Mouse (Mus musculus) cerebellum, adult 18-20 months (tissue): ENCODE data around the gene Olfml2b.

Experiments used
- DNase-seq, 2 experiments: peaks; one replicate each; pipeline ENCODE4 v3.0.0; 2021

Gene Olfml2b

DNA sequence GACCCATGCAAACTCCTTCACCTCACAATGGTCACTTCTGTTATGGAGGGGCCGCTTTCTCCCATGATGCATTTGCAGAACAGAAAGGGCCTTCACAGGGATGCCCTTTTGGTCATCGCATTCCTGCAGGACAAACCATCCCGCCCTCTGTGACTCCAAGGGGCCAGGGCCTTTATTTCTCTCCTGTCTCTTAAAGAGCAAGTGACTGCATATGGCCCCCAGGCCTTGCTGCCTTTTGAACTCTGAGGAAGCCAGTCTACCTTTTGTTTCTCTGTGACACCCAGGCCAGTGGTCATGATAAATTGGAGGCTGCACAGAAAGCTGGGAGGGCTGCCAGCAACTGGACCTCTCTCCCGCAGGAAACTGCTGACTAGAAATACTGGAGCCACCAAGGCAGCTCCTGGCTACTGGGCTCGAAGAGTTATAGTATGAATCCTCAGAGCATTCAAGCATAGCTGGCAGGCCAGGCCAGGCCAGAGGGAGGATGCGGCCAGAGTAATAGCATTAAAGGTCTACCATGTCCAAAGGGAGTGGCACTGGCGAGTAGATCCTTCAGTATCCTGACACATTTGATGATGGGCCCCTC lies 53.5 kb downstream of the Olfml2b start:
- DNase-seq: no peak

DNA sequence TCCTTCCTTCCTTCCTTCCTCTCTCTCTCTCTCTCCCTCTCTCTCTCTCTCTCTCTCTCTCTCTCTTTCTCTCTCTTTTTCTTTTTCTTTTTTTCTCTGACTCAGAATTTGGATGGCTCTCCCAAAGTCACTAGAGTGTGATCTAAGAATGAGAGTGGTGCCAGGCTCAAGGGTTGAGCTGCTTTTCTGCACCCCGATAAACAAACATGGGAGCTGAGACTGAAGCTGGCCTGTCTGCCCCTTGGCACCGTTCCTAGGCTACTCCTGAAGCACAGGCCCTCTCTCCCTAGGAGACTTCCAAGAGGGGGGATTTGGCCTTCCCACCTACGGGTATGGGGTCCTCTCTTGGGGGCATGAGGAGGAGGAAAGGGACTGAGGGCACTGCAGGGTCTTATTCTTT lies 54.4 kb downstream of the Olfml2b start:
- DNase-seq: no peak

GRCm38 (mm10) chr1:170699553-170699952 lies 55.2 kb downstream of the Olfml2b start:
- no peak for DNase-seq

DNA sequence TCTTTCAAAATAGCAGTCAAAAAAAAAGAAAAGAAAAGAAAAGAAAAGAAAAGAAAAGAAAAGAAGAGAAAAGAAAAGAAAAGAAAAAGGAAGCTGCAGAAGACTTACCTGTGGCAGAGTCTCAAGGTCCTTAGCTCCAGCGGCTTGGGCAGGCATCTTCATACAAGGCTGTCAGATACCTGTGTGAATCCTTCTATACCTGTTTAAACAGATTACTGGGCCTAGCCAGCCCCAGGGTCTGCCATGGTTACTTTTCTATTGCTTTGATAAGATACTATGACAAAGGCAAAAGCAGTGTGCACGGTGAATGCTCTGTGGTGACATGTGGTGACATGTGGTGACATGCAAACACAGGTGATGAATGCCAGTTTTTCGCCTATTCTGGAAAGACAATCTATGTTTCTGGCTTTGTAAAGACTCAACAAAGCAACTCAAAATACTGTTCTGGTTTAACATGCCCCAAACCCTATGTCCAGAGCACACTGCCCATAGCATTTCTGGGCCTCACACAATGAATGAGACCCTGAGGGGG lies 56.2 kb downstream of the Olfml2b start:
- DNase-seq: no peak

DNA sequence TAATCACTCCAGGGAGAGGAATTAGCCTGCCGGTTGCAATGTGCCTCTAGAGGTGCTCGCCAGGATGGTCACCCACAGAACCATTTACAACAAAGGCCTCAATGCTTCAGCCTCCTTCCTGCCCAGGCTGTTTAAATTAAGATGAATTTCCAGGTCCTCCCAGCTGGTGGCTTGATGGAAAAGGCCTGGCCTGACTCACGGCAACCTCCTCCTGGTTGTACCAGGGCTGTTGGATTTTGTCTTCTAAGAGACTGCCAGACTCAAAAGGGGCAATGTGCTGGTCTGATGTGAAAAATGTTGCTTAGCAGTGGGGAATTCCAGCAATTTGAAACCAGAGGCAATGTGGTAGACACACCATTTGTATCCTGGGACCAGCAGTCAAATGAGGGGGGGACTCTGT lies 56.8 kb downstream of the Olfml2b start:
- no peak for DNase-seq

DNA sequence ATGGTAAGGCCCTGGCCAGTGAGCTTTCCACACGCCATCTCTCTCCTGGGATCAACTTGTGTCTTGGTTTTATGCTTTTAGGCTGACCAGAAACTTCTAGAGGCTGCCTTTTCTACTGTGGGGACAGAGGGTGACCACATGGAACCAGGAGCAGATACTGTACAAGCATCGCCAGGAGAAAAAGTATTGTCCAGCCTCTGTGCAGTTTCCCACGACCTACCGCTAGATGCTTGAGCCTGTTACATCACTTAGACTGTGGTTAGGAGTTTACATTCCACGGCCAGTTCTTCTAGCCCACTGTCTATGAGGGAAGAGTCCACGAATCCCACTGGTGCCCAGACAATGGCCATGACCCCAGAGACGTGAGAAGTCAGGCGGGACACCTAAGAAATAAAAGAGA lies 57.2 kb downstream of the Olfml2b start:
- DNase-seq: no peak

DNA sequence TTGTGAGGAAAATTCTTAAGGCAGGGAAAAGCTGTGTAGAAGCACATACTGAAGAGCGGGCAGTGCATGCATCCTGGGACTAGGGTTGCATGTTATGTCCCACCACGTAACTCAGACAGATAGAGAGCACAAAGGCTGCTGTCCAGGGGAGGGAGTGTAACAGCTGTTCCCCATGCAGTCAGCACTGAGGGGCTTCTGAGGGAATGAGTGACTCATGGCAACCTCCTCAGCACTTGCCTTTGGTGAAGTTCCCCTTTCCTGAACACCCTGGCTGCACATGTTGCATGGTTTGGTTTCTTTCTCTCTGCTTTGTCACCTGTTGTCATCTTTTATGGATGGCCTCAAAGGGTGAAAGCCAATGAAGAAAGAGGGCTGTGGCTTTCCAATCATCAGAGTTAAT lies 57.9 kb downstream of the Olfml2b start:
- no peak for DNase-seq

GRCm38 (mm10) chr1:170702958-170703357 lies 58.6 kb downstream of the Olfml2b start:
- no peak for DNase-seq

GRCm38 (mm10) chr1:170704103-170704502 lies 59.8 kb downstream of the Olfml2b start:
- DNase-seq: no peak

DNA sequence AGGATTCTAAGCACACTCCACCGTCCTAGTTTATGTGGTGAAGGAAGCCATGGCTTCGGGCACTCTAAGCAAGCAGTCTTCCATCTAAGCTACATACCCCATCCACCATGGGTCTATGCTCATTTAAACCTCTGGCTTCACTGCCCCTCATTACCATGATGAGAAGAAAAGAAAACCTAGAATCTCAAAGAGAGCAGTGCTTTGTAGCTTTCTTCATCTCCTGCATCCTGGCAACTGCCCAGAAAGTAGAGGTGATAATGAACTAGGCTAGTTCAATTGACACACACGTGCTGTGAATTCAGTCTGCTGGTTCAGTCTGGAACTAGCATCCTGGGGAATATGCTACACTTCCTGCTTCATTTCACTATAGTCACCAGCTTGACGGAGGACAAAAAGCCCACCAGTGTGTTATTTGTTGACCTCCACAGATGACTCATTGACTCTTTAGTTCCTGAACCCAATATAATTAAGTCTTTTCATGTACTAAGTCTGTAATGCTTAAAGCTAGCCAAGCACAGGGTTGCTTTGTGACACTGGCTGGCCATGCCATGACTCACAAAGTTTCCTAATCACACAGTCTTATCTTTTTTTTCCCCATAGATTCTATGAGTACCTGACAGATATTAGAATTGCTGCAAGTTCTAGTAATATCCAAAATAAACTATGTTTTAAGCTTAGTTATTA lies 60.7 kb downstream of the Olfml2b start:
- no peak for DNase-seq

- no peak for DNase-seq
Observed at GRCm38 (mm10) chr1:170706046-170706445, 61.7 kb downstream of the Olfml2b start.

- DNase-seq: no peak
Observed at GRCm38 (mm10) chr1:170709034-170709433, 64.7 kb downstream of the Olfml2b start.

DNA sequence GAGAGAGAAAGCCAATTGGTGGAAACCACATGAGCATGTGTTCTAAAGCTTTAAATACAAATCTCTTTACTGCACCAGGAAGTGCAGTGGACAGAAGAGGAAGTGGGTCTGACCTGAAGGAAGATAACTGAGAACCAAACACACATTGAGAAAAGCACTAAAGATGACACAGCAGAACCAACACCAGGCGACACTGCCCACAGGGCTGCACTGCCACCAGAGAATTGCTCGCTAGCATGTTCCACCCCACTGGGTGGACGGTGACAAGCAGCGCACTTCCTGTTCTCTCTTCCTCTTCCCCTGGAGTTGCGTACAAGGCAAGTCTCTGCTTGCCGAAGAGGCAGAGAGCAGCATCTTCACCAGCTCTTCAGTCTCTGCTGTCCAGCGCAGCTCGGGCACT lies 65.1 kb downstream of the Olfml2b start:
- DNase-seq: no peak

- DNase-seq: no peak
Observed at GRCm38 (mm10) chr1:170709969-170710368, 65.6 kb downstream of the Olfml2b start.

GRCm38 (mm10) chr1:170711731-170712130 lies 67.4 kb downstream of the Olfml2b start:
- DNase-seq: no peak

GRCm38 (mm10) chr1:170717241-170717828 lies 73.0 kb downstream of the Olfml2b start:
- DNase-seq: no peak

DNA sequence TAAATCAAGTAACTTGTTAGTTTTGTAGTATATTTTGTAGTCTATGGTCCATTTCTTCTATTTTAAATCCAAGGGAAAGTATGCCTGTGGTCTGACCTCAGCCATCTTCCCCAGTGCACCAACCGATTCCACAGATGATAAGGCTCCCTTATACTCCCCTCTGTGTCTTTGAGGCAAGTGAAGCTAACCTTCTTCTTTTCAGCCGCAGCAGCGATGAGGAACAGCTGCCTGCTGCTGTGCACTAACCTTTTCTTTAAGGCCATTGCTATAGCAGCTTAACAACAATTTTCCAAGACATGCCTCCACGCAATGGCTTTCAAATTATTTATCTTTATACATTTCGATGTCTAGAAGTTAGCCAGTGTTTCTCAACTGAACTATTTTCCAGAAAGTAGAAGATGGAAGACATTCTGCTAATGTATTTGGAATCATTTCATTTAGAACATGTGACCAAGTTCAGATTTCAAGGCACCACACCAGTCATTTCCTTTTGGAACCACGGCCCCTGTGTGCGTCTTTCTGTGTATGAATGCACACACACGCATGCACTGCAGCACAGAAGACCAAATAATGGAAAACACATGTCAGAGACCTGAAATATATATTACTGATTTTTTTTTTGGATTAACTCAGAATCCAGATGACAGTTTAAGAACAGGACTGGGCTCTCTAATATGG lies 73.9 kb downstream of the Olfml2b start:
- DNase-seq: no peak

DNA sequence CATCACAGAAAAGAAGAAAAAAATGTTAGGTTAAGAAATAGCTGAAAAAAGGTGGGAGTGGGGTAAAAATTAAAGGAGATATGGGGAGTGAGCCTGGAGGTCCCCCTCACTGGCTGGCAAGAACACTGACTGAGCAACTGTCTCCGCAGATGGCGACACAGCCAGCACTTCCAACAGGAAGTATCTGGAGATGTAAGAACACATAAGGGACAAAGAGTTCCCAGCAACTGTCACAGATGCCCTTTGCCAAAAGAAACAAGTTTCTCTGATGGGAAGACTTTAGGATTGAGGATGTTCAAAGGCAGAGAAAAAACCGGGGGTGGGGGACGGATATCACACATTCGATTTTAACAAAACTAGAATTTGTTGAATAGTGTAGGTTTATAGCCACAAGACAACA lies 77.2 kb downstream of the Olfml2b start:
- no peak for DNase-seq

DNA sequence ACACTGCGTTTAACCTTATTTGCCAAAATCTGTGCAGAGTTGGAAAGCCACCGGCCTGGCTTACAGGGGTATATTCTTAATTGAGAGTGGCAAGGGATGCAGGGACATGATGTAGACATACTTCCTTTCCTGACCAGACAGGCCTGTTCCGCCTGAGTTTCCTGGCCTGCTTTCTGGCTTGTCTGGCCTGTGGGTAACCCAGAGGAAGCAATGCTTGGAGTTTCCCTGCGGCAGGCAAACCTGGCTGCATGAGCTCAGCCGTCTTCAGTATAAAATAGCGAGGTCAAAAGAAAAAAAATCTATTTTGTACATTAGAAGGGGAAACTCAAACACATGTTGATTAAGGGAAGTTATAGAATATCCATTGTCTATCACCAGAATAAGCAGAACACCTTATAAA lies 84.2 kb downstream of the Olfml2b start:
- peak; percentile 10 to 22 for DNase-seq

- DNase-seq: no peak
Observed at GRCm38 (mm10) chr1:170729267-170729962, 85.1 kb downstream of the Olfml2b start.

DNA sequence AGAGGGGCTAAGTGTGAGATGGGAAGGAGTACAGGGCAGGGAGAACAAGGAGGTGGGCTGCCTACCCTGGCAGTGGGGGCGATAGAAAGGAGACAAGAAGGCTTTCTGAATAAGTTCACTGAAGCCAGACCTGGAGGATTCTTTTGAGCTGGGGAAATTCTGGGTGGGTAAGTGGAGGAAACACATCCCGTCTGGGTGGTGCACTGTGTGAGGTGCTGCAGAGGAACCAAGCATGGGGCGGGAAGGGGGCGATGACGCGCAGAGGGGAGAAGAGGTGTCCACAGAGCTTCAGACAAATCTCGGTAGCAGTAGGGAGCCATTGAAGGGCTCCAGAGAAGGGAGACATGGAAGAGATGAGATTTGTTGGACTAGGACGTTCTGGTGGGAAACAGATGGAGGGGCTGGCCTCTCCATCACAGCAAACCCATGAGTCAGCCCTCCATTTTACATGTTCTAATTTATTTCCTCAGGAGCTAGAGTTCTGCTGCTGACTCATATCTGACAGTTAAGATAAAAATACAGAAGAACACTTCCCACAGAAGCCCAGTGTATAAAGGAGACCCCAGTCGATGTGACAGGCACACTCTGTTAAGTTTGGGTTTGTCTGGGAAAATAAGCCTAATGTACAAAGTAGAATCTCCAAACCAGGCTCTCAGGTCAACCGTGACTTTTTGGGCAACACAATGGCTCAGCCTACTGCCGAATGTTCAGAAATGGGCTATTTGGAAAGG lies 87.7 kb downstream of the Olfml2b start:
- DNase-seq: no peak
